Mouse (Mus musculus) frontal cortex, postnatal 36 days (tissue): ENCODE results near the gene Dlg2.

Source experiments
- DNase-seq, 2 experiments: peaks; one replicate each; pipeline ENCODE4 v3.0.0; 2022; ENCODE audit warnings: low spot score in 2 of 2

Dlg2 gene

DNA sequence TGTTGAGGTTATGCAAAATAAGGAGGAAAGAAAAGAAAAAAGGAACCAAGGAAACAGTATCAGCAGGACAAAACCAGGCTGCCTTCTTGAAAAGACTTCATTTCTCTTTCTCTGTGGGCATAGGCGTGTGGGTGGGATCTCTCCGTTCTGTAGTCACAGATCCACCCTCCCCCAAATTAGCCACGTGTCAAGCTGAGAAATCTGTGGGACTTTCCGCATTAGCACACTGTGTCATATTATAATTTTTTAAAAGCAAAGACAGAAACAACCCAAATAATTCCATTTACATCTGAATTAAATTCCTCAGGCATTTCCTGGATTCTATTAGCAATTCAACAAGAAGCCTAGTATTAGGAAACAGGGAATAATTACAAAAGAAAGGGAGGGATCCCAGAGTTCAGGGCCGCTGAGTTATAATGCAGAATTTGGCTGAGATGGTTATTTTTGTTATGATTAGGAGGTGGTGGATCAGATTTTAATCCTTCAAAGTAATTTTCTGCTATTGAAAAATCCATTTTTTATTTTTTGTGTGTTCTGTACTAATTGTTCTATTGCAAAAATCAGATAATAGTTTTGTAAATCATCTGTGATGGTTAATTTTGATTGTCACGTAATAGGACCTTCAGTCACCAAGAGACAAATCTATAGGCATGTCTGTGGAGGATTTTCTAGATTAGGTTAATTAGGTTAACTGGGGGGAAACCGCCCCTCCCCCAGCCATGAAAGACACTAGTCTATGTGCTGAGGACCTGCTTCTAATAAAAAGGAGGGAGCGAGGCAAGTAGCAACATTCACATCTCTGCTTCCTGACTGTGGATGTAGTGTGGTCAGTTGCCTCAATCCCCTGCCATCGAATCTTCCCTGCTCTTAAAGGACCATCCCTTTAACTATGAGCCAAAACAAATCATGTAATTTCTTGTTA, 63.3 kb downstream of the Dlg2 start:
- peak; percentile 9 to 28 for DNase-seq

DNA sequence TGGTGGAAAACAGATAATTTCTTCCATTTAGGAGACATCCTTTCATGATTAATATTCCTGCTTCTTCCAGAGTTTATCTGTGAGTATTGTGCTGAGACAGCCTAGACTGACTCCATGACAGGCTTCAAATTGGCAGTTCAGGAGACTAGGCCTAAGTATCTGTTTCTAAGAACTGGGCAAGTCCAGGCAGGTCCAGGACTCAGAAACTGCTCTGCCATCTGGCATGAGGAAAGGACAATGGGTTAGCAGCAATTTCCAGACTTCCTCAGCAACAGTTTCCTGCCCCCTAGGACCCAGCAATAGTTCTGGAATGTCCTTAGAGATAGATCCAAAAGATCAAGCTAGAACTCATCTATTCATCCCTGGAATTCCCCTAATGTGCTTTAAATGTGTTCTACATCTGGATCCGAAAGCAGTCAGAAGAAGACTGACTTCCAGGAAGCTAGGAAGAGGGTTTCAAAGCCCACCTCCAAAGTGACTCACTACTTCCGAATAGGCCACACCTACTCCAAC, 64.4 kb downstream of the Dlg2 start:
- DNase-seq: no peak

DNA sequence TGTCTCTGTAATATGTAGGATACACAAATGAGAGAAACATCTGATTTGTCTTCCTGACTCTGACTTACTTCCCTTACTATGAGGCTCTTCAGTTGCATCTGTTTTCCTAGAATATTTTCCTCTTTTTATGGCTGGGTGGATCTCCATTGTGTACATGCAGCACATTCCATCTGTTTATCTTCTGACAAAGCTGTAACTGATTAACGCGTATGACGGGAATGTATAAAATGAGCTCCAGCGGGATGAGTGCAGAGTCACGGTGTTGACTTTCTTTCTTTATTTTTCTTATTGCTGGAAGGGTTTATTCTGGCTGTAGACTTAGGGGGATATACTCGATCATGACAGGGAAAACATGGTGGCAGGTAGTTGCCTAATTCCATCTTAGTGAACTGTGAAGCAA, 76.9 kb downstream of the Dlg2 start:
- no peak for DNase-seq

DNA sequence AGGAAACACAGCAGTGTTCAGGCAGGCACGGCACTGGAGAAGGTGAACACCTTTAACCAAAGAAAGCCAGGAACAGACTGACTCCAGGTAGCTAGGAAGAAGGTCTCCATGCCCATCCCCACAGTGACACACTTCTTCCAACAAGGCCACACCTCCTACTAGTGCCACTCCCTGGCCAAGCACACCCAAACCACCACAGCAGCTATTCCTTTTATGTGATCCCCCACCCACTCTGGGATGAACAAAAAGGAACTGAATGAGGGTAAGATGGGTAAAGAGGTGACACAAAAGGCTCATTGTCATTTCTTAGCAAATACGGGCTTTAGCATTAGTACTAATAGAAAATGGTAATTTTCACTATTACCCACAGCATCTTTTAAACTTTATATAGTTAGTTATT, 77.9 kb downstream of the Dlg2 start:
- DNase-seq: no peak

DNA sequence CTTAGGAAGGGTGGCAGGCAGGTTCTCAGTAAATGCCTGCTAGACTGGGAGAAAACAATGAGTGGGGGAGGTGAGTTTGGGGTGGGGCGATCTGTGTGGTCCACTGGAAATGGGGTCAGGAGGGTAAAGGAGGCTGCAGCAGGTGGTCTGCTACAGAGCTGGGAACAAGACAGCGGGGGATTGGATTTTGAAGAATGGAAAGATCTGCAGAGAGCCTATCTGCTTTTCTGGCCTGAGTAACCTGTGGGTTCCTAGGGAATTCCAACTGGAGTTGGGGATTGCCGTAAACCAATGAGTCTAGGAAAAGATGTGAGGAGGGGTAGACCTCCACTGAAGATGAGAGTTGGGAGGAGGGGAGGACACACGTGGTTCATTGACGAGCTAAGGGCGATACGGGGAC, 92.7 kb downstream of the Dlg2 start:
- no peak for DNase-seq

DNA sequence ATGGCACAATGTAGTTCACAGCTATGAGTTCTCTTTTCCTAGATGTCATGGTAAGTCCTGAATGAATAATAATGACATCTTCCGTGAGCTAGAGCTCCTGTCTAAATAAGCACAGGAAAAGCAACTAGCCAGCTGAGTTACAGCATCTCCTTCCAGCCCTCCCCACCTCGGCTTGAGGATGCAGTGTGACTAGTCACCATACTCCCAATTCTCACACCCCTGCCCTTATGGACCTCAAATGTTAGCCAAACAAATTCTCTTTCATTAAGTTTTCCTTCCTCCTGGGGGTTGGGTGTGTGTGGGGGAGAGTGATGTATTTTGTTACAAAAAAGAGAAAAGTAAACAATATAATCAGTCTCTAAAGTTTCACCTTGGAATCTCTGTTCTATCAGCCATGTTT, 111.3 kb downstream of the Dlg2 start:
- DNase-seq: no peak

DNA sequence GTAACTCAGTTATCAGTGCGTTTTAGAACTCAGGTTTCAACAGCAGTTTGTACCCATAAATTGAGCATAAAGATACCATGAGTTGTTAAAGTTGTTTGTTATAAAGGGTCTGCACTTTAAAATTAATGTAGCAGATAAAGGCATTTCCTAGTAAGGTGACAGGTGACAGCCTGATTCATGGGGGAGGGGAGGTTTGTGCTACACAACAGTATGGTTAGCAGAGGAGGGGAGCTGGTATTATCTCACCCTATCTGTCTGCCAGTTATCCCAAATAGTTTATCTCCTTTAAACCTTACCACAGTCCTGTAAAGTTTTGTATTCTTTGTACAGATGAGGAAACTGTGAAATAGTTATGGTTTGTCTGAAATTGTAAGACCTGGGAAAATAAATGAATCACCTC, 111.8 kb downstream of the Dlg2 start:
- no peak for DNase-seq

DNA sequence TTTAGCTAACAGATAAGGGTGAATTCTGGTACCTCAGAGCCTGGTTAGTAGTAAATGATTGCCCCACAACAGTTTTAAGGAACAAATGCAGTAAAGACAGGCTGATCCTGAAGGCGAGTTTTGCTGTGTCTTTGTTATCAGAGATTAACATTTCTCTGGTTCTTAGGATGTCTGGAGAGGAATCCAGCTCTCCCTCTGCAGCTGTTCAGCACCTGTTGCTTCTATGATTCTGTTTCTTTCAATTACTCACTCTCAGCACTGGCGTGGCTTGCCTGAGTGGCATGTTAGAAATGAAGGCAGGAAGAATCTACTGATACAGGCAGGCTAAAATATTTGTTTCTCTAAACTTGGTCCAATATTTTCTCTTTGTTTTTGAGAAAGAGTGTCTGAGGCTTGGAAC, 133.3 kb downstream of the Dlg2 start:
- no peak for DNase-seq

DNA sequence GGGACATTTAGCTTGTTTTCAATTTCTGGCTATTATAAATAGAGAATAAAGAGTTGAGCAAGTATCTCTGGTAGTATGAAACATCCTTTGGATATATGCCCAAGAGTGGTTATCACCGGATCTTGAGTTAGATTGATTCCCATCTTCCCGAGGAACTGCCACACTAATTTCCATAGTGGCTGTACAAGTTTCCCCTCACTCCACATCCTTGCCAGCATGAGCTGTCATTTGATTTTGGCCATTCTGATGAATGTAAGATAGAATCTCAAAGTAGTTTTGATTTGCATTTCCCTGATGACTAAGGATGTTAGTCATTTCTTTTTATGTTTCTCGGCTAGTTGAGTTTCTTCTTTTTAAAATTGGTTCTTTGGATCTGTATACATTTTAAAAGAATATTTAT, 154.1 kb downstream of the Dlg2 start:
- peak in 1 of 2 experiments; percentile 13 for DNase-seq

DNA sequence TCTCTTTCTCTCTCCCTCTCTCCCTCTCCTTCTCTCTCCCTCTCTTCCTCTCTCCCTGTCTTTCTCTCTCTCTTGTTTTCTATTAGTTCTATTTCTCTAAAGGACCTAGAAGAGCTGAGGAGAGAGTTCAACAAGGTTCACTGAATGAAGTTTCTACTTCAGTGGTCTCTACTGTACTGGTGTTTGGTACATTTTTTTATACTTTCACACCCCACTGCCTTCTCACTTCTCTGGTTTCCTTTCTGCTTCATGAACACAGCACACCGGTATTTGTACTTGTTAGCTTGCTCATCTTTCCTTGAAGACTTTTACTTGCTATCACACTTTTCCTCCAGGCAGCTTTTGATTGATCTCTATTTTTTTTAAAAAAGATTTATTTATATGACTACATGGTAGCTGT, 173.0 kb downstream of the Dlg2 start:
- DNase-seq: no peak

DNA sequence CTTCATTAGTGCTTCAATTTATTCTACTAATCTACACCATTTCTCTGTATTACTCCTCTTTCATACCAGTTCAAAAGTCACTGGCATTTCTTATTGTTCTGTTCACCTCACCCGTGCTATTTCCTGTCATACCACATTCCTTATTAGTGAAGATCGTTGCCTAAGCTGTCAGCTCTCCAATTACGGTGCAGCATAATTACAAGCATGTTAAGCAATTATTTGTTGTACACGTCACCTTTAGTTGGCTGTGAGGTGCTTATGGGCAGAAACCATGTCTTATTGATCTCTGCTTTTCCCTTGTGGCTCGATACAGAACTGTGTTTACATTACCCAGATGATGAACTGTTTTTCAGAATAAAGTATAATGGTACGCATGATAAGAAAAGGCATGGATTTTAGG, 174.7 kb downstream of the Dlg2 start:
- DNase-seq: no peak

DNA sequence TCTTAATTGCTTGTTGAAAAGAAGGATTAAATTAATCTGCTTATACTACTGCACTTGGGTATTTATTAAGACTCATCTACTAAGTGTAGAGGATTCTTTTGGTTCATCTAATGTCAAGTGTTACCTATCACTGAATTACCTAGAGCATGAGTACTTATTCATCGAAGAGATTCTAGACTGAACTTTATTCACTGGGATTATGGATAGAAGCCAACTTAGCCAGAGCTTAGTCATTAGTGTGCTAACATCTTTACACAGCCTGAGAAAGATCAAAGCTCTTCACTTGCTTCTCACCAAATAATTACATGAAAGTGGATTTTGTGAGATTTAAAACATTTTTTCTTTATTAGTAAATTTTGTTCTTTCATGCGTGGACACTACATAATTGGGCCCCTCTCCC, 175.1 kb downstream of the Dlg2 start:
- DNase-seq: no peak

DNA sequence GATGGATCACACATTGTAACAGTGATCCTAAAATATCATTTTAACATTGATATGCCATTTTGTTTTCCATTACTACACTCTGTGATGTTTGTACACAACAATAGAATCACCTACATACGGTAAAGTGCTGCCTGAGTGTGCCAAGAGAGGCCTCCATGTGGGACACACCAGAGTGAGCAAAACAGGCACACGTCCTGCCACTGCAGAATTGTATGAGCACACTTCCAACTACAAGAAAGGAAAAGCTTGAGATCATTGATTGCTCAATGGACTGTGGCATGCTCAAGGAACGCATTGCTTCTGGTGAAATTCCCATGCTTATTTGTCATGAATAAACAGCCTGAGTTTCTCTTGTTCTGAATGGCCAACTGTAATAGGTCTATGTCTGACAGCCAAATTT, 182.1 kb downstream of the Dlg2 start:
- DNase-seq: no peak

DNA sequence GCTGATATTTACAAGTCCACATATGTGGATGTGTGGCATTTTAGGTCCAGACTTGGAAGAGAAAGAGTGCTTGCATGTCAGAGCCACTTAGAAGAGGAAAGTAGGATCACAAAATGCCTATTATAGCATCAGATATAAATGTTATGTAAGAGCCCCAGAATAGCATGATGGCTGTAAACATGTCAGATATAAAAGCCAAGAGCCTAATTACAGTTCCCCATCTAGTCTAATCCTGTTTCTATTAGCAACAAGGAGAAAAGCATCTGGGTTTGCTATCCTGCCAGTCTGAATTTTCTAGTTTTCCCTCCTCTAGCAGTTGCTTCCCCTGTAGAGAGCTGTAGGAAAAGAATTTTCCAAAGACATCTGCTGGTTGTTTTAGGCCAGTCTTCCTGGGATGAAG, 217.6 kb downstream of the Dlg2 start:
- DNase-seq: peak in 1 of 2 experiments; percentile 47

DNA sequence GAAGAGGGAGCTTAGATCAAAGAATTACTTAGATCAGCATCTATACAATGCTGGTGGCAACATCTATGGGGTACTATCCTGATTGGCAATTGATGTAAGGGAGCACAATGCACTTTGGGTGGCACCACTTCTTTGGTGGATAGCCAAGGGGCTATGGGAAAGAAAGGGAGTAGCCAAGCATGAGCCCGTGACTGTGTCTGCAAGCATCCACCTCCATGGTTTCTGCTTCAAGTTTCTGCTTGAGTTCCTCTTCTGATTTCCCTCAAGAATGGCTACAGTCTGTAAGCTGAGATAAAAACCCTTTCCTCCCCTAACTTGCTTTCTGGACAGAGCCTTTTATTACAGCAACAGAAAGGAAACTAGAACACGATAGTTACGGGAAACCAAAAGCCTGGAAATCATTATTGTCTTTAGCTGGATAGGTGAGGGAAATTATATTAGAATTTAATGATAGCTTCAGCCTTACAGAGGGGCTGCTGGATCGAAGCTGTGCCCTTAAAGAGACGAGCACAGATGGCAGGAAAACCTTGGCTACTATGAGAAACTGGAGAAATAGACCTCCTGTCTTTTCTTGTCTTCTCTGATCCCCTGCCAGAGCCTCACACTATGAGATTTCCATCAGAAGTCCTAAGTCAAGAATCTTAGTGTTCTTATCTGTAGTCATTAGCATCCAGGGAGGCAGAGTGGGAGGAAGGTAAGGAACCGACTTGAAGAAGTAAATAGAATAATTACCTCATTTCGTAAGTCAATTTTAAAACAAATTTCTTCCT, 219.9 kb downstream of the Dlg2 start:
- DNase-seq: no peak

DNA sequence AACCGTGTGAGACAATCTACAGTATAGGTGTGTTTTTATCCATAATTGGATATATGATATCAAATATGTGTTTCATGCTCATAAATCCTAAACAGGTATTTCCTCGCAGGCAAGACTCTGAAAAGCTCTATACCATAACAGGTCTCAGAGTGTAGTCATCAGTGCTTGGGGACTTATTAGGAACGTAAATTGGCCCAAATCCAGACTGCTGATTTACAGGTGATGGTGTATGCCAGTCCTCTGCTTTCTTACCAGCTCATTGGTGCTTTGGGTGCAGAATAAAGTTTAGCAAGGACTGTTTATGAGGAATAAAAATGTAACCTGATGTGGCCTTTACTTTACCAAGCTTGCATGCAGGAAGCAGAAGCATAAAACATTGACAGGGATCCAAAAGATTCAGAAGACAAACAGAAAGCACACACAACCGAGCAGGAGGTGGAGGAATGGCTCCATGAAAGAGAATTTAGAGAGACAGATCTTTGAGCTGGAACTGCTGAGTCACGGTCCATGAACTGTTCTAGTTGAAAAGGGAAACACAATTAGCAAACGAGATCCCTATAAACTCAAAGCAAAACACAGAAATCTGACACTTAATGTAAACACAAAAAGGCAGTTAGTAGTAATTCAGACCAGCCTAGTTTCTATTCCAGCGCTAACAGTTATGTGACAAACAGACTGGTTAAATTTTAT, 226.8 kb downstream of the Dlg2 start:
- DNase-seq: peak in 1 of 2 experiments; percentile 25

DNA sequence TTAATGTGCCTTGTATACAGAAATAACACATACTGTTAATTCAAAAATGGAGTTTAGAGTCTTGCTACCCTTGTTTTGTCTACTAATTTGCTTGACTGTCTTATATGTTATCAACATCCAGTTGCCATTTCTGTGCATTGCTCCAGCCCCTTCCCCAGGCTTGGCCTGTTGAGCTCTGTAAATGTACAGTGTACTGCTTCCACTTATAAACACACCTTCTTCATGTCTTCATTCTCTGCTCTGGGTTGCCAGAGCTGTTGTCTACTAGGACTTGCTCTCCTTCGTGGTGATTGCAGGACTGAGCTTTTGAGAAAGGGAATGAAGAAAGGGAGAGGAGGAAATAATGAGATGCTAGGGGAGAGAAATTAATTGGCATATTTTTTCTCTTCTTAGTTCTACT, 227.5 kb downstream of the Dlg2 start:
- no peak for DNase-seq

DNA sequence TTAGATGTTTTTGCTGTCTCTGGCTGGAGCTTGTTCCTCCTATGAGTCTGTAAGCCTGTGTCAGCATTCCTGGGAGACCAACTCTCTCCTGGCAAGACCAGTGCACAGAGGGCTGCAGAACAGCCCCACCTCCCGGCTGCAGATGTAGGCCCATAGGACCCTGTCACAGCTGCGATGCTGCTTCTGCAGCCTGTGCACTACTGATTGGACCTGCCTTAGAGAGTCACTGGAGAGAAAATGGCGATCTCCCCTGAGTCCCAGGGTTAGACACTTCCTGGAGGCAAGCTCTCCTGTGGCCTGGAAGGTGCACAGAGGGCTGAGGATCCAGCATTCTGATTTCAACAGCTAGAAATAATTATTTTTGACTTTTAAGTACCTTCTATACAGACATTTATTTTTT, 257.6 kb downstream of the Dlg2 start:
- no peak for DNase-seq

DNA sequence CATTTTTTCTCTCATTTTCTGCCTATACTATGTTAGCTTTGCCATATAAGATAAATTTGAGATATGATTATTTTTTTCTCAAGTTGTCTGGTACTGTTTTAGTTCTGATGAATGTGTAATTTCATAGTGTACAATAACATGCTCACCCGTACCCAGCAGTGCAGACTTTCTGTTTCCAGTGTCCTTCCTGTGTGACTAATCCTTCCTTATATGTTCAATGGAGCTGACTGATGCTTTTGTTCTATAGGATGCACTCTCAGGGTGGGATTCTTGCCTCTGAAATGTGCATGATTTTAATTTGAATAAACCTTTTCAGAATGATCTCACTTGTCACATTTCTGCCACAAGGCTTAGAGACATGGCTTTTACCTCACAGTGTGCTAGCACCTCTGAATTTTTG, 259.9 kb downstream of the Dlg2 start:
- no peak for DNase-seq

DNA sequence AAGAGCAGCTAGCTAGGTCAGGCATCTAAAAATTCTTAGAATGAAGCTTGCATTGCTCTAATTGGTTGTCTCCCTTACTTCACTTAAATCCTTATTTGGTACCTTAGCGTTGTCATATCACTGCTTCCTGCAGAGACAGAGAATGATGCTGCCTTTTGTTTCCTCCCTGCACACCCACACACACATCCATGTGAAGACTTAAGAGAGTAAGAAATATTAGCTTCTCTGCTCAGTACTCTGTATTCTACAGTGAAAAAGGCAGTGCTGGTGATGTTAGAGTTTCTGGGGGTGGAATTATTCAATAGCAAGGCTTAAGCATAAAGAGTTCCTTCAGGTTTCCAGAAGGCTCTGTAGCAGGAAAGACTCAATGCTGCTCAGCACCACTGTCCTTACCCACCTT, 272.2 kb downstream of the Dlg2 start:
- peak in 1 of 2 experiments; percentile 11 for DNase-seq

DNA sequence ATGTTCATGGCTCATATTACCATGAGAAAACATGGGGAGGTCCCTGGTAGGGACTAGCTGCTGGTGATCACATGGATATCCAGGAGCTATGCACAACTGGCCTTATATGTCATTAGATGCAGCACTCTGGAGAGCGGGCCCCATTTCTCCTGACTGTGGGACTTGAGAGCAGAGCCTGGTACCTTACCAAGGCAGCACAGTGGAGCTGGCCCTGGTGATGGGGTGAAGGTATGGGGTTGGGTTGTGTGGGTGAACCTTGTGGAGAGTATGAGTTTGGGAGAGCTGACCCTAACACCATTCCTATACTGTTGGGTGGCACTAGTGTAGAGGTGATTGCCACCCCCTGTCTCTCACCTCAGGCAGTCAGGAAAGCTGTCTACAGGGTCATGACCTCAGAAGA, 311.5 kb downstream of the Dlg2 start:
- DNase-seq: no peak

DNA sequence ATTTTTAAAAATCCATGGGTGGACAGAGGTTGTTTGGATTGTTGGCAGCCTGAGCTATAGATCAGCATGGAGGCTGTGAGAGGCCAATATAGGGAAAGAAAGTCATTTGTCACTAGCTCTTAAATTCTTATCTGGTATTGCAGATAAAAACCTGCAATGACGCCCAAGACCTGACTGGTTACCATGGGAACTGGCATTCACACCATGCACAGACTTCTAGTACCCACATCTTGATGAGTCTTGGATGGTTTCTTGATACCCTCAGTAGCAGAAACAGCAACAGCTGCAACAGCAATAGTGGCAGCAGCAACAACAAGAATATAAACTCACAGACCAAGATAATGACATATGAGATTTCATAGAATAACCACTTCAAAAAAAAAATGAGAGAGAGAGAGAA, 315.1 kb downstream of the Dlg2 start:
- no peak for DNase-seq
